Comparison of ENCODE assay signal across 31 mouse cellular contexts in the genomic region with DNA sequence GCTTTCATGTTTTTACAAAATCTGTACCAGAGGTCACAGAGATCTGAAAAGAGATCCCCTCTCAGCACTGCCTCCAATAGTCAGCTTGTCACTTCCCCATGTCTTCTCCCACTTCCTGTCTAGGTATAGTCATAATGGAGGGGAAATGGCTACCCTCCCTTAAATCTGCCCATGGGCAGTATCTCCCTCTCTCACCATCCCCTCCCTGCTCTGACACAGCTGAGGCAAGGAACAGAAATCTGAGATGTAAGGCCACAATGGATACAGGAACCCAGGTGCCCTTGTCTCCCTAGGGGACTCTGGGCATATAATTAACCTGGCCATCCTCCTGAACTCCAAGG.
DNase-seq lines count a peak whose midpoint lies in the region; ATAC-seq and TF ChIP-seq lines count a peak whose summit lies in the region.
"Had no signal": no experiment of that assay in that cellular context is flagged by ENCODE, and none has a peak within 500 bp of the region (broad histone marks: within the 10 kb centered on the region; RNA-seq: fewer than 3 reads in every experiment).

No protein-coding gene starts in this region.

- peaks cover 4% of the 10 kb centered on the region for H3K4me1 ChIP-seq in heart, adult 2 months (ENCODE audit: control insufficient read depth, insufficient read depth, low read length)
- H3K4me1 ChIP-seq in liver, embryonic 16.5 days (ENCODE audit: control insufficient read depth, low read depth, low read length) = no peaks in the 10 kb centered on the region; the same call in none of the 2 replicates
- no peaks in the 10 kb centered on the region for H3K4me1 ChIP-seq in liver, embryonic 11.5 days (replicated peaks; ENCODE audit: control insufficient read depth, insufficient read depth, low read length)
- peaks cover 16% of the 10 kb centered on the region for H3K4me1 ChIP-seq in bone marrow macrophage, adult 2 months (ENCODE audit: control insufficient read depth, insufficient read depth, low read length)
- no peaks in the 10 kb centered on the region for H3K4me1 ChIP-seq in intestine, postnatal 0 days (replicated peaks; ENCODE audit: control insufficient read depth, insufficient read depth, low read length)
- H3K4me1 ChIP-seq: forebrain, embryonic 12.5 days; heart, embryonic 13.5 days; hindbrain, embryonic 10.5 days; hindbrain, embryonic 15.5 days; limb, embryonic 12.5 days; lung, embryonic 15.5 days; megakaryocyte, embryonic 14.5 days; midbrain, embryonic 12.5 days; stomach, embryonic 15.5 days had no signal

- H3K79me2 ChIP-seq in heart, adult 2 months (replicated peaks; ENCODE audit: control insufficient read depth, insufficient read depth, low read length) = no peaks in the 10 kb centered on the region

- no peak for TF ChIP-seq EP300 in heart, adult 2 months (IDR thresholded peaks at IDR 0.05; ENCODE audit: insufficient read depth, low read depth, low read length)

- peak overlapping the region; percentile 20; the same call in 1 of the 2 replicates for H3K27ac ChIP-seq in heart, adult 2 months
- H3K27ac ChIP-seq in liver, embryonic 16.5 days (ENCODE audit: low read length) = 0 out of 2 replicates have a peak overlapping the region, but pooled peaks have one; percentile 33
- no peak overlapping the region for H3K27ac ChIP-seq in liver, embryonic 11.5 days (ENCODE audit: low read depth, low read length)
- peak overlapping the region; percentile 29 for H3K27ac ChIP-seq in bone marrow macrophage, adult 2 months (ENCODE audit: insufficient read depth, low read depth, low read length)
- H3K27ac ChIP-seq in intestine, postnatal 0 days (ENCODE audit: low read depth, low read length) = no peak overlapping the region
- H3K27ac ChIP-seq: forebrain, embryonic 12.5 days; heart, embryonic 13.5 days; hindbrain, embryonic 10.5 days; hindbrain, embryonic 15.5 days; kidney, postnatal 0 days; limb, embryonic 12.5 days; liver, embryonic 14.5 days; lung, embryonic 15.5 days; midbrain, embryonic 12.5 days; stomach, embryonic 15.5 days had no signal

- no peak overlapping the region for H3K9ac ChIP-seq in heart, adult 2 months (ENCODE audit: low read depth, low read length)
- H3K9ac ChIP-seq in liver, embryonic 16.5 days (ENCODE audit: low read depth, low read length) = no peak overlapping the region
- H3K9ac ChIP-seq in liver, embryonic 11.5 days (ENCODE audit: low read depth, low read length) = no peak overlapping the region
- H3K9ac ChIP-seq in intestine, postnatal 0 days (ENCODE audit: low read depth, low read length) = no peak overlapping the region
- H3K9ac ChIP-seq: forebrain, embryonic 12.5 days; heart, embryonic 13.5 days; hindbrain, embryonic 15.5 days; limb, embryonic 12.5 days; liver, embryonic 14.5 days; lung, embryonic 15.5 days; midbrain, embryonic 12.5 days; stomach, embryonic 15.5 days had no signal

- ATAC-seq in liver, embryonic 16.5 days (ENCODE audit: low read depth) = no peak
- ATAC-seq in liver, embryonic 11.5 days (replicated peaks; ENCODE audit: low FRiP score) = no peak
- peak; percentile 58; the same call in 1 of the 2 replicates for ATAC-seq in monocyte, adult 5-6 weeks (replicated peaks; ENCODE audit: insufficient number of reproducible peaks, low FRiP score, low TSS enrichment, poor library complexity, severe bottlenecking)
- ATAC-seq in intestine, postnatal 0 days = no peak
- ATAC-seq: inflammation-experienced regulatory T-cells, adult 6 months; Patski had no signal

- no peak for TF ChIP-seq POLR2A in heart, adult 2 months (IDR thresholded peaks at IDR 0.05; ENCODE audit: insufficient read depth, low read depth, low read length)
- TF ChIP-seq POLR2A in bone marrow macrophage, adult 2 months (IDR thresholded peaks at IDR 0.05; ENCODE audit: borderline replicate concordance, low read depth, low read length) = no peak

- H3K9me3 ChIP-seq in liver, embryonic 16.5 days (replicated peaks; ENCODE audit: control insufficient read depth, low read length) = no peaks in the 10 kb centered on the region
- H3K9me3 ChIP-seq in liver, embryonic 11.5 days (ENCODE audit: control insufficient read depth, low read length) = no peaks in the 10 kb centered on the region
- no peaks in the 10 kb centered on the region for H3K9me3 ChIP-seq in intestine, postnatal 0 days (ENCODE audit: control insufficient read depth)
- H3K9me3 ChIP-seq: forebrain, embryonic 12.5 days; heart, embryonic 13.5 days; hindbrain, embryonic 10.5 days; hindbrain, embryonic 15.5 days; limb, embryonic 12.5 days; lung, embryonic 15.5 days; midbrain, embryonic 12.5 days; stomach, embryonic 15.5 days had no signal

- no peaks in the 10 kb centered on the region for H3K27me3 ChIP-seq in heart, adult 2 months (ENCODE audit: control insufficient read depth, insufficient read depth, low read length)
- H3K27me3 ChIP-seq in liver, embryonic 16.5 days (ENCODE audit: control insufficient read depth, insufficient read depth, low read depth, low read length) = no peaks in the 10 kb centered on the region
- no peaks in the 10 kb centered on the region; the same call in 1 of the 2 replicates for H3K27me3 ChIP-seq in liver, embryonic 11.5 days (replicated peaks; ENCODE audit: control insufficient read depth, insufficient read depth, low read length)
- no peaks in the 10 kb centered on the region for H3K27me3 ChIP-seq in intestine, postnatal 0 days (replicated peaks; ENCODE audit: control insufficient read depth, insufficient read depth, low read length)
- H3K27me3 ChIP-seq: forebrain, embryonic 12.5 days; heart, embryonic 13.5 days; hindbrain, embryonic 15.5 days; limb, embryonic 12.5 days; lung, embryonic 15.5 days; midbrain, embryonic 12.5 days; Patski; stomach, embryonic 15.5 days had no signal

- TF ChIP-seq CTCF in heart, adult 2 months (IDR thresholded peaks at IDR 0.05) = no peak
- TF ChIP-seq CTCF in bone marrow macrophage, adult 2 months (IDR thresholded peaks at IDR 0.05; ENCODE audit: low read depth, low read length) = no peak
- no peak for TF ChIP-seq CTCF in intestine, postnatal 0 days (IDR thresholded peaks at IDR 0.05; ENCODE audit: low read depth)

- no peak overlapping the region for H3K4me3 ChIP-seq in heart, adult 2 months
- no peak overlapping the region for H3K4me3 ChIP-seq in liver, embryonic 16.5 days (ENCODE audit: low read depth, low read length)
- H3K4me3 ChIP-seq in liver, embryonic 11.5 days (ENCODE audit: low read depth, low read length) = no peak overlapping the region
- H3K4me3 ChIP-seq in bone marrow macrophage, adult 2 months (ENCODE audit: insufficient read depth, low read length) = no peak overlapping the region
- H3K4me3 ChIP-seq in intestine, postnatal 0 days (ENCODE audit: low read depth, low read length) = no peak overlapping the region
- H3K4me3 ChIP-seq: erythroblast, embryonic 14.5 days; forebrain, embryonic 12.5 days; heart, embryonic 13.5 days; hindbrain, embryonic 10.5 days; hindbrain, embryonic 15.5 days; limb, embryonic 12.5 days; lung, embryonic 15.5 days; megakaryocyte, embryonic 14.5 days; midbrain, embryonic 12.5 days; stomach, embryonic 15.5 days had no signal

- H3K4me2 ChIP-seq in liver, embryonic 16.5 days (ENCODE audit: low read depth, low read length) = no peak overlapping the region
- no peak overlapping the region for H3K4me2 ChIP-seq in liver, embryonic 11.5 days
- H3K4me2 ChIP-seq in intestine, postnatal 0 days (replicated peaks; ENCODE audit: low read depth) = no peak overlapping the region
- H3K4me2 ChIP-seq: forebrain, embryonic 12.5 days; heart, embryonic 13.5 days; hindbrain, embryonic 15.5 days; limb, embryonic 12.5 days; lung, embryonic 15.5 days; midbrain, embryonic 12.5 days; stomach, embryonic 15.5 days had no signal

- no peak for DNase-seq in heart, adult 2 months
- DNase-seq in heart, postnatal 10 days = no peak
- no peak for DNase-seq in liver, embryonic 11.5 days (ENCODE audit: low spot score)
- DNase-seq: adrenal gland, postnatal 10 days; cerebellum, adult 11-12 months; cerebellum, adult 9-11 months; gastrocnemius, postnatal 14 days; heart, postnatal 14 days; kidney, adult 8-10 months; kidney, postnatal 4 days; right cerebral cortex, postnatal 25 days; thymus, adult 2 months; thymus, postnatal 4 days had no signal

- no peaks in the 10 kb centered on the region for H3K36me3 ChIP-seq in heart, adult 2 months (ENCODE audit: control insufficient read depth, insufficient read depth, low read length)
- no peaks in the 10 kb centered on the region for H3K36me3 ChIP-seq in liver, embryonic 16.5 days (ENCODE audit: control insufficient read depth, insufficient read depth)
- H3K36me3 ChIP-seq in liver, embryonic 11.5 days (ENCODE audit: control insufficient read depth, insufficient read depth, low read length) = no peaks in the 10 kb centered on the region
- H3K36me3 ChIP-seq in intestine, postnatal 0 days (ENCODE audit: control insufficient read depth, insufficient read depth) = no peaks in the 10 kb centered on the region
- H3K36me3 ChIP-seq: forebrain, embryonic 12.5 days; heart, embryonic 13.5 days; hindbrain, embryonic 10.5 days; hindbrain, embryonic 15.5 days; limb, embryonic 12.5 days; lung, embryonic 15.5 days; midbrain, embryonic 12.5 days; stomach, embryonic 15.5 days had no signal

- intact Hi-C loops in heart, adult 2 months (cut with DNase I) = loop anchor here (2.0 kb wide), 1 partner anchor 30 kb away; no protein-coding TSS in a partner anchor
- intact Hi-C loops in heart, postnatal 10 days (cut with DNase I) = no loop called here

Comparison
In these comparisons a context has a peak if more than half of its experiments do, and no peak if none do; other contexts are left out.
1. H3K27ac ChIP-seq: peak in heart, adult 2 months (single experiment), liver, embryonic 16.5 days (single experiment) and bone marrow macrophage, adult 2 months (single experiment); none in liver, embryonic 11.5 days (single experiment) and intestine, postnatal 0 days (single experiment).